11 mouse cellular contexts compared by ENCODE assay signal in genomic region chr13:103985510-103986278, GRCm38 (mm10).
A peak's percentile ranks its signal among the peaks of the same experiment; 100 is the strongest.
DNase-seq lines count a peak whose midpoint lies in the region; ATAC-seq lines count a peak whose summit lies in the region.
"Had no signal": no experiment of that assay in that cellular context is flagged by ENCODE, and none has a peak within 500 bp of the region (broad histone marks: within the 10 kb centered on the region; RNA-seq: fewer than 3 reads in every experiment).

No protein-coding gene starts in this region.

- no peak for DNase-seq in kidney, adult 18-20 months
- peak; percentile 16 to 51 for DNase-seq in adrenal gland, postnatal 36 days
- no peak for DNase-seq in spleen, adult 18-20 months
- no peak for DNase-seq in embryo, embryonic 10.5 days (ENCODE audit: low spot score)
- DNase-seq: thymus, postnatal 4 days had no signal

- H3K4me3 ChIP-seq in kidney, embryonic 14.5 days (ENCODE audit: low read length): no peak overlapping the region
- no peak overlapping the region for H3K4me3 ChIP-seq in intestine, embryonic 15.5 days (replicated peaks)
- H3K4me3 ChIP-seq: neural tube, embryonic 15.5 days had no signal

- peak overlapping the region; percentile 72 for H3K27ac ChIP-seq in kidney, embryonic 14.5 days (ENCODE audit: low read depth, low read length)
- H3K27ac ChIP-seq in intestine, embryonic 15.5 days: peak overlapping the region; percentile 76
- H3K27ac ChIP-seq: macrophage; neural tube, embryonic 15.5 days had no signal

- ATAC-seq in kidney, embryonic 14.5 days (ENCODE audit: low FRiP score, low TSS enrichment): 0 out of 2 replicates have a peak, but pooled peaks have one; percentile 32
- ATAC-seq in intestine, embryonic 15.5 days: peak; percentile 67
- ATAC-seq in megakaryocyte progenitor cell, adult 5-6 weeks (replicated peaks; ENCODE audit: poor library complexity): peak; percentile 64

- peaks cover 6% of the 10 kb centered on the region for H3K9me3 ChIP-seq in kidney, embryonic 14.5 days (ENCODE audit: control insufficient read depth, low read length)
- no peaks in the 10 kb centered on the region for H3K9me3 ChIP-seq in intestine, embryonic 15.5 days
- H3K9me3 ChIP-seq: neural tube, embryonic 15.5 days had no signal

- H3K36me3 ChIP-seq in kidney, embryonic 14.5 days (ENCODE audit: control insufficient read depth, insufficient read depth, low read length): no peaks in the 10 kb centered on the region
- no peaks in the 10 kb centered on the region for H3K36me3 ChIP-seq in intestine, embryonic 15.5 days
- H3K36me3 ChIP-seq: G1E had no signal

- H3K4me2 ChIP-seq in kidney, embryonic 14.5 days (replicated peaks; ENCODE audit: low read depth, low read length): no peak overlapping the region
- H3K4me2 ChIP-seq in intestine, embryonic 15.5 days (replicated peaks): 0 out of 2 replicates have a peak overlapping the region, but pooled peaks have one; percentile 3
- H3K4me2 ChIP-seq: neural tube, embryonic 15.5 days had no signal

- H3K4me1 ChIP-seq in kidney, embryonic 14.5 days (ENCODE audit: control insufficient read depth, insufficient read depth, low read length): no peaks in the 10 kb centered on the region
- H3K4me1 ChIP-seq in intestine, embryonic 15.5 days (replicated peaks): peaks cover 8% of the 10 kb centered on the region
- H3K4me1 ChIP-seq: neural tube, embryonic 15.5 days had no signal

- H3K9ac ChIP-seq in kidney, embryonic 14.5 days (ENCODE audit: low read depth, low read length): no peak overlapping the region
- no peak overlapping the region for H3K9ac ChIP-seq in intestine, embryonic 15.5 days
- H3K9ac ChIP-seq: neural tube, embryonic 15.5 days had no signal

- 66% methylated on average over 20 of the region's 20 CpGs for whole genome bisulfite sequencing in kidney, embryonic 14.5 days
- WGBS in intestine, embryonic 15.5 days: 53% methylated on average over 20 of the region's 20 CpGs

- H3K27me3 ChIP-seq in kidney, embryonic 14.5 days (ENCODE audit: control insufficient read depth, insufficient read depth, low read length): no peaks in the 10 kb centered on the region
- no peaks in the 10 kb centered on the region for H3K27me3 ChIP-seq in intestine, embryonic 15.5 days (replicated peaks)
- H3K27me3 ChIP-seq: neural tube, embryonic 15.5 days had no signal

Comparison
In these comparisons a context has a peak if more than half of its experiments do, and no peak if none do; other contexts are left out.
1. DNase-seq: peak in adrenal gland, postnatal 36 days (2 of 2); none in kidney, adult 18-20 months (single experiment), spleen, adult 18-20 months (0 of 2) and embryo, embryonic 10.5 days (single experiment).
2. Peak in every context shown above with its lines, with median percentiles within 50 percentile points of each other: ATAC-seq.